Mouse (Mus musculus): ENCODE data around the gene Pola2. TPM values are rescaled to one million over a fixed set of nuclear protein-coding genes. Genes with fewer than 3 reads are reported as not detected.

The Pola2 gene
- 29.1 and 51.7 TPM in 2 replicates for polyA plus RNA-seq (2012; rRNA removed)

DNA sequence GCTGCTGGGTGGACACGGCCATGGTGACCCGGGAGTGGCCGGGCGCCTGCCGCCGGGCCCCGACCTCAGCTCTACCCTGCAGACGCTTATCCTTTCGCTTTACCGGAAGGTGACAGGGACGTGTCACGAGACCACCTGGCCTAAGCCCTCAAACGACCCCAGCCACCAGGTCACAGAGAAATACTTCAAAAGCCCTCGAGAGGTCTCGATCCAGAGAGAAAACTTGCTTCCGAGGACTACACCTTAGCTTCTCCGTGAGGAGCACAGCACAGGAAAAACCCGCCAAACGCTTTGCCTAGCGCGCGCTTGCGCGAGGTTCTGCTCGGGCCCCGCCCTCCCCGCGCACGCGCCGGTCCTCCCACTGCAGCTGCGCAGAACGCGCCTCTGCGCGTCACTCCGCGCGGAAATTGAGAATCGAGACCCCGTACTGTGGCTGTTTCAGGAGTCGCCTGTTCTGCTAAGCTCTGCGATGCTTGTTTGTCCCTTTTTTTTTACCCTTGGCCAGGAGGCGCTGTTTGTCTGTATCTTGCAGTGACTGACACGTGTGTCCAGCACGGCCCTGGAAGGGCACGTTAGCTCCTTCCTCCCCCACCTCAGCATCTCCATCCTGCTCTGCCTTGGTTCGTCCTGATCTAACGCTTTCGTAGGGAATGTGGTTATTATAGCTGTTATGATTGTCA, at the start of gene Pola2:
Gene Pola2, minus strand, starts transcription at position 320 of the 680 bp plus-strand sequence.

DNA sequence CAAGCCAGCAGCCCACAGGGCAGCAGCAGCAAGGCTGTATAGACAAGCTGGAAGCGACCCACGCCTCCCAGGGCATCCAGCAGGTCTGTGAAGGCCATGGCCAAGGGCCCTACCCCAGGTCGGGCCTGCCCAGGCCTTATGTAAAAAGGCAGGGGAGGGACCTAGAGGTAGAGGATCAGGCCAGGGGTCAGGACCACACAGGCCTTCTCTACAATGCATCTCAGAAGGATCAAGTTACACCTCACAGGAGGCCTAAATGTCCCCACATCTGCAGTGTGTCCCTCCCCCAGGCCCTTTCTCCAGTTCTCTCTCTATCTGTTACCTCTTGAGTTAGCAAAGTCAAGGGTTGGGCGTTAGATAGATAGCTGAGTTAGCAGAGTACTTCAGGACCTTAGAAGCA, 22.0 kb upstream of the Pola2 start, which contains the start of gene Slc22a20:
Gene Slc22a20, minus strand, starts transcription at position 101 of the 400 bp plus-strand sequence.

DNA sequence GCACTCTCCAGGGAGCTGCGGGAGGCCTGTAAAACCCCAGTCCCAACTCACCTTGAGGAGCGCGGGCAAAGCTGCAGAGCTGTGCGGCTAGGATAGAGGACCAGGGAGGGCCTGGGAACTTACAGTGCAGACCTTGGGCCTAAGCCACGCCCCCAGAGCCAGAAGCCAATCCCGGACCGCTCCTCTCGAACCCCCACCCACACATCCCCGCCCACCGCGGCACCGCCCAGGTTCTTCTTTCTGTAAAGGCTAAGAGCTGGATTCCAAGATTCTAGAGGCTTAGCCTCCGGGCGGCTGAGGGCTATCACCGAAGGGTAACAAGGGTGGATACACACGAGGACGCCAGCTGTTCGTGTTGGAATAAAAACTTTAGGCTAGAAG, 39.3 kb downstream of the Pola2 start, which contains the start of gene Cdc42ep2:
Gene Cdc42ep2, minus strand, starts transcription at position 104 of the 381 bp plus-strand sequence.

DNA sequence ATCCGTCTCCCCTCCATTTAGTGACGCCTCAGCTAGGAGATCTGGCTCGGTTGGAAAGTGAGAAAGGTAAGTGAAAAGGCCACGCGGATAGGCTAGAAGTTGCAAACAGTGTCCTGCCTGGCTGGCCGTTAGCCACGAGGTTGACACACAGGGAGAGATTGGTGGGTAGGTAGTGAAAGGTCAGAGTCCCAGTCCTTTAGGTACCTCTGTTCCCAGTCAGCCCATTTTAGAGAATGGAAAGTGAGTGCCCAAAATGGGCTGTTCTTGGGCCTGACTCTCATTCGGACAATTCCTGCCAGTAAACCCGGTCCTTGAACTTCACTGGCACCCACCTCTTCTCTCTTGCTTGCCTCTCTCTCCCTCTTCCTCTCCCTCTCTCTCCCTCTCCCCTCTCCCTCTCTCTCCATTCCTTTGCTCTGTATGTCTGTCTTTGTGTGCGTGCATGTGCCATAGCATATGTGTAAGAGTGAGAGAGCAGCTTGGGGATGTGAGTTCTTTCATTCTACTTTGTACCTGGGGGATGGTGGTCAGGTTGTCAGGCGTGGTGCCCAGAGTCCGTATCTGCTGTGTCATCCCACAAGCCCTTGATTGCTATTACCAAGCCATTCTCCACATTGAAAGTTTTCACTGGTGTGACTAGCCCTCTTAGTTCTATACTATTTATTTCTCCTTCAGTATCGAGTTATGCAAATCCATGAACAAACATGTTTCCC, 50.8 kb downstream of the Pola2 start, which contains the start of gene Dpf2:
Gene Dpf2, minus strand, starts transcription at position 4 of the 713 bp plus-strand sequence.

DNA sequence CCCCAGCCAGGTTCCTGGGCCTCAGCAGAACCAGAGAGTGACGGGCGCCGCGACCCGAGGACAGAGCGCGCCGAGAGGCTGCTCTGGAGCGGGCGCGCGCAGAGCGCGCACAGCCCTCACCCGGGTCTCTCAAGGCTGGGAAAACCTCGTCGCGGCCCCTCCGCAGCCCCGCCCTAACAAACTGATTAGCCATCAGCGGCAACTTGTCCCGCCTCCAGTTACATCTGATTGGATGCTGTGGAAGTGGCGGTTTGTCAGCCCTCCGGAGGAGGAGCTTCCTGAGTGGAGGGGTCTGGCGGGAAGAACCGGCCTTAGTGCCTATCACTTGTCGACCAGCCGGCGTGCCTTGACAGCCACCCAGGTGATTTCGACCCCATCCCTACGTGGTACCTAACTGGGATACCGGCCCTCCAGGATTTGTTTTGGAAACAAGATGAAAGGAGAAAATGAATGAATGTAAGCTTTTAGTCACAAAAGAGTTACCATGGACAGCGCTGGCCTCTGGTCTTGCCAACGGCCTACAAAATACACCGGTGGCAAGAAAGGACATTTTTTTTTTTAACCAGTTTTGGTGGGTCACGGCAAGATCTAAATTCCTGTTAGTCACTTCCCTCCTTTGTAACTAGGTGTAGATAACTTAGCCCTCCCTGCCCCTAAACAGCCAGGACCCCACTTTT, 69.9 kb downstream of the Pola2 start, which contains the start of gene Tigd3:
Gene Tigd3, minus strand, starts transcription at position 148 of the 677 bp plus-strand sequence.

Other genes with a start within 250 kb of the Pola2 start
- 69.0 and 78.6 TPM in 2 replicates for gene Ehbp1l1, start 237.9 kb downstream of the Pola2 start, polyA plus RNA-seq (2012; rRNA removed)
- 391 and 451 TPM in 2 replicates for gene Fam89b, start 234.5 kb downstream of the Pola2 start, polyA plus RNA-seq (2012; rRNA removed)
- 509 and 535 TPM in 2 replicates for gene Ltbp3, start 223.3 kb downstream of the Pola2 start, polyA plus RNA-seq (2012; rRNA removed)
- 143 and 154 TPM in 2 replicates for gene Scyl1, start 192.8 kb downstream of the Pola2 start, polyA plus RNA-seq (2012; rRNA removed)
- 28.5 and 32.7 TPM in 2 replicates for gene Frmd8, start 88.9 kb downstream of the Pola2 start, polyA plus RNA-seq (2012; rRNA removed)
- 16.3 and 25.9 TPM in 2 replicates for gene Slc25a45, start 86.4 kb downstream of the Pola2 start, polyA plus RNA-seq (2012; rRNA removed)
- gene Tigd3, start 70.1 kb downstream of the Pola2 start, polyA plus RNA-seq (2012; rRNA removed) = 0.72 and 0.84 TPM in 2 replicates
- 104 and 124 TPM in 2 replicates for gene Dpf2, start 51.2 kb downstream of the Pola2 start, polyA plus RNA-seq (2012; rRNA removed)
- 8.6 and 9.2 TPM in 2 replicates for gene Cdc42ep2, start 39.4 kb downstream of the Pola2 start, polyA plus RNA-seq (2012; rRNA removed)
- not detected in 2 replicates for gene Slc22a20, start 21.9 kb upstream of the Pola2 start, polyA plus RNA-seq (2012; rRNA removed)
- 43.3 and 43.5 TPM in 2 replicates for gene Capn1, start 51.7 kb upstream of the Pola2 start, polyA plus RNA-seq (2012; rRNA removed)
- 67.4 and 71.4 TPM in 2 replicates for gene Syvn1, start 82.4 kb upstream of the Pola2 start, polyA plus RNA-seq (2012; rRNA removed)
- gene Mrpl49, start 93.6 kb upstream of the Pola2 start, polyA plus RNA-seq (2012; rRNA removed) = 18.5 and 22.7 TPM in 2 replicates
- 2,067 and 2,719 TPM in 2 replicates for gene Fau, start 93.6 kb upstream of the Pola2 start, polyA plus RNA-seq (2012; rRNA removed)
- 98.8 and 129 TPM in 2 replicates for gene Znhit2, start 97.0 kb upstream of the Pola2 start, polyA plus RNA-seq (2012; rRNA removed)
- 64.3 and 73.1 TPM in 2 replicates for gene Tm7sf2, start 104.2 kb upstream of the Pola2 start, polyA plus RNA-seq (2012; rRNA removed)
- gene Vps51, start 113.0 kb upstream of the Pola2 start, polyA plus RNA-seq (2012; rRNA removed) = 102 and 114 TPM in 2 replicates
- not detected in 2 replicates for gene Tmem262, start 115.8 kb upstream of the Pola2 start, polyA plus RNA-seq (2012; rRNA removed)
- gene Gm28374, start 118.1 kb upstream of the Pola2 start, polyA plus RNA-seq (2012; rRNA removed) = 0.52 and 0.77 TPM in 2 replicates
- 107 and 147 TPM in 2 replicates for gene Zfpl1, start 120.8 kb upstream of the Pola2 start, polyA plus RNA-seq (2012; rRNA removed)
- gene Cdca5, start 120.8 kb upstream of the Pola2 start, polyA plus RNA-seq (2012; rRNA removed) = 5.0 and 7.6 TPM in 2 replicates
- gene AC131692.1, start 130.2 kb upstream of the Pola2 start, polyA plus RNA-seq (2012; rRNA removed) = not detected in 2 replicates
- 0.57 and 0.89 TPM in 2 replicates for gene Naaladl1, start 141.6 kb upstream of the Pola2 start, polyA plus RNA-seq (2012; rRNA removed)
- 95.3 and 147 TPM in 2 replicates for gene Sac3d1, start 154.4 kb upstream of the Pola2 start, polyA plus RNA-seq (2012; rRNA removed)
- 30.1 and 33.9 TPM in 2 replicates for gene Snx15, start 164.1 kb upstream of the Pola2 start, polyA plus RNA-seq (2012; rRNA removed)
- 5.3 and 8.6 TPM in 2 replicates for gene Batf2, start 176.8 kb upstream of the Pola2 start, polyA plus RNA-seq (2012; rRNA removed)
- gene Arl2, start 177.3 kb upstream of the Pola2 start, polyA plus RNA-seq (2012; rRNA removed) = 157 and 174 TPM in 2 replicates
- gene Majin, start 220.2 kb upstream of the Pola2 start, polyA plus RNA-seq (2012; rRNA removed) = 0.44 and 0.75 TPM in 2 replicates